Mouse (Mus musculus): Measurements from ENCODE around the gene Msl2.

Gene Msl2

GRCm38 (mm10) chr9:101152872-101153271 lies 79.0 kb downstream of the Msl2 start:
- DNase-seq (ENCODE audit: low read depth, low spot score) = peak; percentile 18
